Mouse (Mus musculus) MN1 (cell line): ENCODE measurements around the gene Vmn1r19.
"Not testable (repeated sequence)": the region's sequence is repeated elsewhere in the genome, so short reads cannot be mapped to it uniquely, and the experiment has no call there.

Experiments used
- DNase-seq: peaks from one replicate; pipeline ENCODE4 v3.0.0-alpha.2; 2016; ENCODE audit warnings: low spot score

Vmn1r19 gene

GRCm38 (mm10) chr6:57403480-57403879 is at the start of gene Vmn1r19:
TSS of gene Vmn1r19 (plus strand) at chr6:57403780.
- DNase-seq = not testable (repeated sequence)

DNA sequence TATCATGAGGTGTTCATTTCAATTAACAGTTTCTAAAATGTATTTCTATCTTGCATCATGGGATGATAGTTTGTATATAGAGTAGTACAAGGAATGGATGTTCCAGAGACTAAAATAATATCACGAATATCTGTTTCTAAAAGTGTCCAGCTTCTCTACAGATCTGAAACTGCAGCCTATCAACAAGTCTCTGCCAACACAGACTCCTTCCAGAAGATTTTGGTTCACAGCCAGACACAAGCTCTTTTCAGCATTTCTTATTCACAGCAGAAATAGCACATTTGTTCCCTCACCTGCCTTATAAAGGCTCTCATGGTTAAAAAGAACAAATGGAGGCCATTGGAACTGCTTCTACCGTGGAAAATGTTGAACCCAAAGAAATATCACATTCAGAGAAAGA is 46.7 kb upstream of the Vmn1r19 start:
- DNase-seq = no peak

- no peak for DNase-seq
These were observed 40.0 kb upstream of the Vmn1r19 start, which contains the start of gene Vmn1r17 for GRCm38 (mm10) chr6:57363627-57364026. TSS of gene Vmn1r17 (minus strand) at chr6:57363727.

DNA sequence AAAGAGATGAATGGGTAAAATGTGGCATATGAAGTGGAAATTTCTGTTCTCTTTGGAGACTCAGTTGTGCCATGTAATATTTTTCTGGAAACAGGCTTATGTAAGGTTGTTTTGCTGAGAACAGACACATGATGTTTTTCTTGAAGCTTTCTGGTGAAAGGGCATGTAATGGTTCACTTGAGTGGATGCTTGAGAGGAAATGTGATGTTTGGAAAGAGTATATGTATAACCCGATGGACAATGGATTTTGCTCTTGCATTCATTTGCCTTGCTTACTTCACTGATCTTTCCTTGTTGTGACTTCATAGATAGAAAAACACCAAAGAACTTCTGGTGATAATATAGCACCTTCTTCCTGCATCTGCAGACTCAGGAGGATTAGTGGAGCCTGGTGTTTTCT is 37.7 kb upstream of the Vmn1r19 start:
- not testable (repeated sequence) for DNase-seq

DNA sequence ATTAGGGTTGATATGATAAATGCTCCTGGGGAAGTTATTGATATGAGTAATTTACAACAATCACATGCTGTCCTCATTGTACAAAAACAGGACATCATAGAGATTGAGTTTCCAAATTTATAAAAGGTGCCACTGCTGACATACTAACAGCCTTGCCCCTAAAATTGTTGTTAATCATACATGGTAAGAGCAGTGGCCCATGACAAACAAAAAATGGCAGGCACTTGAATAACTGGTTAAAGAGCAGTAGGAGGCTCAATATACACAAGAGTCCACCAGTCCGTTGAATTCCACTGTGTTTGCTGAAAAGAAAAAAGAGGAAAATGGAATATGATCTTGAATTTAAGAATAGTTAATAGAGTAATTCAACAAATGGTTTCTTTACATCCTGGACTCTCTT is 36.1 kb upstream of the Vmn1r19 start:
- DNase-seq = no peak

GRCm38 (mm10) chr6:57395683-57396082 is 7.9 kb upstream of the Vmn1r19 start, which contains the start of gene Vmn1r18:
TSS of gene Vmn1r18 (minus strand) at chr6:57395783.
- DNase-seq = no peak

- DNase-seq = no peak
These were observed 25.1 kb downstream of the Vmn1r19 start, which contains the start of gene Vmn1r20 for GRCm38 (mm10) chr6:57428630-57429029. TSS of gene Vmn1r20 (plus strand) at chr6:57428930.

GRCm38 (mm10) chr6:57431196-57431595 is 27.6 kb downstream of the Vmn1r19 start:
- DNase-seq = no peak
